Comparison of ENCODE assay signal across 5 mouse cellular contexts in genomic region chr17:50813580-50813979, GRCm38 (mm10).
"Had no signal": no experiment of that assay in that cellular context is flagged by ENCODE, and none has a peak within 500 bp of the region (broad histone marks: within the 10 kb centered on the region; RNA-seq: fewer than 3 reads in every experiment).

No protein-coding gene starts in this region.

- DNase-seq: lung, adult 2 months; lung, postnatal 14 days; right cerebral cortex, postnatal 14 days; thymus, adult 18-20 months; thymus, postnatal 36 days had no signal
